Mouse (Mus musculus): Measurements from ENCODE around the gene Nsun7. TPM values are rescaled to one million over a fixed set of nuclear protein-coding genes. Genes with fewer than 3 reads are reported as not detected.
A peak's percentile ranks its signal among the peaks of the same experiment; 100 is the strongest.
"Not testable (repeated sequence)": the region's sequence is repeated elsewhere in the genome, so short reads cannot be mapped to it uniquely, and the experiment has no call there.

Gene Nsun7
- polyA plus RNA-seq, 1 experiment from 2014 or later, result 1.9 TPM

DNA sequence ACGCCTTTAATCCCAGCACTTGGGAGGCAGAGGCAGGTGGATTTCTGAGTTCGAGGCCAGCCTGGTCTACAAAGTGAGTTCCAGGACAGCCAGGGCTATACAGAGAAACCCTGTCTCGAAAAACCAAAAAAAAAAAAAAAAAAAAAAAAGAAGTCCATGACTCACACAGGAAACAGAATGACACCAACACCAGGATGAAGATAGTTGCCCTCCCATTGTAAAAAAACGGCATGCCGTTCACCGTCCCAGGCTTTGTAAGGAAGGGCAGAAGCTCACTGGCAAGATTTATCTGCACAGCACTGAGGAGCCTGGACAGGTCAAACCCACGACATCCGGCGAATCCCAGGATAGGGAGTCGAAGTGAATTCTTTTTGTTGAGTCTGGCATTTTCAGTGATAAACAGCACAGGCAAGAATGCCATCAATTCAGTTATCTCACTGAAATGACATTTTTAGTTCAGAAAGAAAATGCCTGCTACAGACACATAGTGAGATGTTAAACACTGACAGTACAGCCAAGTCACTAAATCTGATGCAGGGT is 13.7 kb upstream of the Nsun7 start:
- no peaks in the 10 kb centered on the region for H3K9me3 ChIP-seq
- no peak overlapping the region for H3K27ac ChIP-seq
- 91% methylated on average over 9 of the region's 10 CpGs for WGBS
- H3K4me3 ChIP-seq (replicated peaks), result no peak overlapping the region
- no peak for ATAC-seq (ENCODE audit: low FRiP score)
- no peaks in the 10 kb centered on the region for H3K36me3 ChIP-seq (replicated peaks)
- no peak overlapping the region for H3K4me2 ChIP-seq
- peaks cover 12% of the 10 kb centered on the region for H3K4me1 ChIP-seq
- no peaks in the 10 kb centered on the region for H3K27me3 ChIP-seq
- no peak overlapping the region for H3K9ac ChIP-seq

DNA sequence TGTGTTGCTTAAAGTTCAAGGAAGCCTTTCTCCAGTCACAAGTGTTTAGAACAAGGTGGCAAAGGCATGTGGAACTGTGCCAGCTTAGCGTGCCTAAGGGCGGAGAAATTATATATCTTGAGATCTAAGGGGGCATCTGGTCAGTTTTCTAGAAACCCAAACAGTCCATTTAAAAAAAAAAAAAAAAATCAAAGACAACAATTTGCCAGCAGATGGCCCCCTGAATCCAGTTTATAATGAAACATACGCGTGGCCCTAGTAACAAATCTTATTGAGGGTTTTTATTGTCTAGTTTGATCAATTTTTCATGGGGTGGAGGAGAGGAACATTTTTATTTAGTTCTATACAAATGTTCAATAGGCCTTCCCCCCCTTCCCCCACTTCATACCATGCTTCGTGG is 6.5 kb upstream of the Nsun7 start:
- no peak overlapping the region for H3K4me3 ChIP-seq (replicated peaks)
- no peak overlapping the region for H3K9ac ChIP-seq
- H3K27me3 ChIP-seq, result no peaks in the 10 kb centered on the region
- no peaks in the 10 kb centered on the region for H3K36me3 ChIP-seq (replicated peaks)
- H3K4me1 ChIP-seq, result no peaks in the 10 kb centered on the region
- no peak overlapping the region for H3K27ac ChIP-seq
- WGBS, result 76% methylated on average over 5 of the region's 5 CpGs
- no peak overlapping the region for H3K4me2 ChIP-seq
- ATAC-seq (ENCODE audit: low FRiP score), result no peak
- no peaks in the 10 kb centered on the region for H3K9me3 ChIP-seq

DNA sequence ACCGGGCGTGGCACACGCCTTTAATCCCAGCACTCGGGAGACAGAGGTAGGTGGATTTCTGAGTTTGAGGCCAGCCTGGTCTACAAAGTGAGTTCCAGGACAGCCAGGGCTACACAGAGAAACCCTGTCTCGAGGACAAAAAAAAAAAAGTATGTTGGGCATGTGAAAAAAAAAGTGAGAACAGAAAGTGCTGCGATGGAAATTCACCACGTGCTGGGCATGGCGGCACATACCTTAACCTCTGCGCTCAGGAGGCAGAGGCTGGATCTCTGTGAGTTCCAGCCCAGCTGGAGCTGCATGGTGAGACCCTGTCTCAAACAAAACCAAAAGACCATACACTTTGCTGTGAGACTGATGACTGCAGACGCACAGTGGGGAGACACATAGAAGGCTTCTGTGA is 4.7 kb upstream of the Nsun7 start:
- Histone ChIP-seq H3K27me3 (no peaks in the 10 kb centered on the region), H3K4me1 (peaks cover 3% of the 10 kb centered on the region), H3K27ac (no peak overlapping the region), H3K36me3 (replicated peaks) (no peaks in the 10 kb centered on the region), H3K9ac (no peak overlapping the region), H3K4me2 (no peak overlapping the region), H3K9me3 (no peaks in the 10 kb centered on the region), H3K4me3 (replicated peaks) (no peak overlapping the region)
- 87% methylated on average over 10 of the region's 10 CpGs for WGBS
- ATAC-seq (ENCODE audit: low FRiP score), result no peak

DNA sequence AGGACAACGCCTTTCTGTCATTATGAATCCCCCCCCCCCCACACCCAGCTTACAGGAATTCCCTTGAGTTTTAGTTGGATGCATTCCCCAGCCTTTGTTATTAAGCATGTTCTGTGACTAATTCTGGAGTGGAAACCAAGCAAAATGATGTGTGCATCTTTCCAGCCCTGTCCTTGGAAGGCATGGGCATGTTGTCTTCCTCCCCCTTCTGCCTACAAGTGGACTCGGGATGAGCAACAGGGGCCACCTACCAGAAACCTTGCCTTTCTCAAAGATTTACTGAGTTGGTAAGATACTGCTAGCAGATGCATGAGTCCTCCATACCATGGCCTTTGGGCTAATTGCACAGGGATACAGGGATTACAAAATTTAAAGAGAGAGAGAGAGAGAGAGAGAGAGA is 697 bp upstream of the Nsun7 start:
- peaks cover 3% of the 10 kb centered on the region for H3K4me1 ChIP-seq
- H3K9ac ChIP-seq, result no peak overlapping the region
- no peak for ATAC-seq (ENCODE audit: low FRiP score)
- H3K36me3 ChIP-seq (replicated peaks), result no peaks in the 10 kb centered on the region
- no peak overlapping the region for H3K27ac ChIP-seq
- no peaks in the 10 kb centered on the region for H3K27me3 ChIP-seq
- no peak overlapping the region for H3K4me2 ChIP-seq
- H3K9me3 ChIP-seq, result no peaks in the 10 kb centered on the region
- H3K4me3 ChIP-seq (replicated peaks), result no peak overlapping the region
- WGBS, result 73% methylated on average over 2 of the region's 2 CpGs

DNA sequence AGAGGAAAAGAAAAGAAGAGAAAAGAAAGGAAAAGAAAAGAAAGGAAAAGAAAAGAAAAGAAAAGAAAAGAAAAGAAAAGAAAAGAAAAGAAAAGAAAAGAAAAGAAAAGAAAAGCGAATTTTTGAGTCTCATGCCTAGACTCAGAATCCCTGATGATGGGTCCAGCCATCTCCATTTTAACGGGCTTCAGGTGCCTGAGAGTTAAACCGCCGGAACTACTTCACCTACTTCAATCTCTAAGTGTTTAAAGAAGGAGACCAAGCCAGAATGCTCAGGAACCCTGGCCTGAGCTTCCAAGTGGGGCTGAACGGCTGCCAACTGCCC is 304 bp upstream of the Nsun7 start:
- H3K27ac ChIP-seq; H3K27me3 ChIP-seq; ATAC-seq (ENCODE audit: low FRiP score); H3K4me1 ChIP-seq; H3K36me3 ChIP-seq (replicated peaks); H3K9me3 ChIP-seq: not testable (repeated sequence)
- H3K4me2 ChIP-seq, result peak overlapping the region; percentile 81
- peak overlapping the region; percentile 78 for H3K9ac ChIP-seq
- H3K4me3 ChIP-seq (replicated peaks), result peak overlapping the region; percentile 69
- WGBS, result 3% methylated on average over 5 of the region's 5 CpGs

DNA sequence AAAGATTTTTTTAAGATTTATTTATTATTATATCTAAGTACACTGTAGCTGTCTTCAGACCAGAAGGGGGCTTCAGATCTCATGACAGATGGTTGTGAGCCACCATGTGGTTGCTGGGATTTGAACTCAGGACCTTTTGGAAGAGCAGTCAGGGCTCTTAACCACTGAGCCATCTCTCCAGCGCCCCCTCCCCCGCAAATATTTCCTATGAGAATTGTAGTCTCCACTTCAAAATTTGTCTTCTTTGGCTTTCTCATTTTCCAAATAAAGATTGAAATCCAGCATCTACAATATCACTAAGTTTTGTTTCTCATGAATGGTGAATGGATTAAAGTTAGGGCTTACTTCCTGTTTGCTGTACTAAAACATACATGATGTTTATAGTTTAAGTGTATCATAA is 2.8 kb downstream of the Nsun7 start:
- Histone ChIP-seq H3K9ac (no peak overlapping the region), H3K4me1 (peaks cover 3% of the 10 kb centered on the region), H3K4me2 (no peak overlapping the region), H3K9me3 (no peaks in the 10 kb centered on the region), H3K27ac (no peak overlapping the region), H3K27me3 (no peaks in the 10 kb centered on the region), H3K4me3 (replicated peaks) (no peak overlapping the region), H3K36me3 (replicated peaks) (no peaks in the 10 kb centered on the region)
- 76% methylated on average over 2 of the region's 2 CpGs for WGBS
- no peak for ATAC-seq (ENCODE audit: low FRiP score)

DNA sequence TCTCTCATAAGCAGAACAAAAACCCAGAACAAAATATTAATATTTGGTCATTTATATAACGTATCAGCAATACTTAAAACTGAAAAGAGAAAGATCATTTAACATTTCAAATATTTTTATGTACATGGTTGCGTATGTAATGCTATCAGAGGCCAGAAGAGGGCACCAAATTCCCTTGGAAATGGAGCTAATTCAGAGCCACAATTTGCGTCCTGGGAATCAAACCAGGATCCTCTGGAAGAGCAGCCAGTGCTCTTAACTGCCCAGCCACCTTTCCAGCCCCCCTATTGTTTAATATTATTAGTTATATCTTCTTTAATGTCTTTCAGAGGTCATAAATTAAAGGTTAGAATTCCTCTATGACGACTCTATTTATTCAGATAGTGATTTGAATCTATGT is 3.7 kb downstream of the Nsun7 start:
- Histone ChIP-seq H3K4me1 (peaks cover 3% of the 10 kb centered on the region), H3K4me2 (no peak overlapping the region), H3K9ac (no peak overlapping the region), H3K27ac (no peak overlapping the region), H3K36me3 (replicated peaks) (no peaks in the 10 kb centered on the region), H3K9me3 (no peaks in the 10 kb centered on the region), H3K4me3 (replicated peaks) (no peak overlapping the region), H3K27me3 (no peaks in the 10 kb centered on the region)
- no peak for ATAC-seq (ENCODE audit: low FRiP score)
- 24% methylated on average over 4 of the region's 4 CpGs for WGBS

DNA sequence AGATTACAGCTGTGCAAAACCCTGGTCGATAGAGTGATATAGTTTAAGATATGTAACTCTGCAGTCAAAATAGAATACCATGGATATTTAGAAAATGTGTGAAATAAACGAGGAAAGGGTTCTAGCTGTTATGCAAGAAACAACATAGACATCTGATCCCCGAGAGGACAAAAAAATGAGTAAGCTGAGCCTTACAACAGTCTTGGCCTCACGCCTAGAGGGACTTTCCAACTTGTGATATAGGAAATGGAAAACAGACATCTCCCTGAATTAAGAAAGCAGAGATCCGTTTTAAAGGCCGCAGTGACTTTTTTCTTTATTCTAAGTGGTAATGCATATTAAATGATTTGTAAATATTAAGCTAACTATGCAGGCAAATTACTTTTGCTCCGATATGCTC is 9.9 kb downstream of the Nsun7 start:
- Histone ChIP-seq H3K27me3 (no peaks in the 10 kb centered on the region), H3K27ac (no peak overlapping the region), H3K36me3 (replicated peaks) (no peaks in the 10 kb centered on the region), H3K4me3 (replicated peaks) (no peak overlapping the region), H3K4me2 (no peak overlapping the region), H3K4me1 (no peaks in the 10 kb centered on the region), H3K9me3 (no peaks in the 10 kb centered on the region), H3K9ac (no peak overlapping the region)
- ATAC-seq (ENCODE audit: low FRiP score), result no peak
- WGBS, result 82% methylated on average over 7 of the region's 7 CpGs

DNA sequence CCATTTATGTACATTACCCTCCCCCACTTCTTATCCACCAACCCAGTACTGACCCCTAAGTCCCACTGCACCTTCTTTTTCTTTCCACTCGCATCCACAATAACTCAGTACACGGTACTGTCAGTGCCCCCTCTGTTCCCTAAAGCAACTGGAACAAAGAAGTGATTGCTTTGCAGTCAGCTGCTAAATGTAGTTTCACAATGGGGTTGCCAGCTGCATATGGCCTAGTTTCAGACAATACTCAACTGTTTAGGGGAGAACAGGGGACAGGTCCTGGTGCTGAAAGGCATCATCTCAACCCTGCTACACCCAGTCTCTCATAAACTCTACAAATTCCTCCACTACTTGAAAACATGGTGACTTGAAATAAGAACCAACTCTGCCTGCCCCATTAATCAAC is 11.4 kb downstream of the Nsun7 start:
- 62% methylated on average over 2 of the region's 2 CpGs for WGBS
- Histone ChIP-seq H3K4me2 (no peak overlapping the region), H3K27me3 (no peaks in the 10 kb centered on the region), H3K4me1 (no peaks in the 10 kb centered on the region), H3K36me3 (replicated peaks) (no peaks in the 10 kb centered on the region), H3K4me3 (replicated peaks) (no peak overlapping the region), H3K27ac (no peak overlapping the region), H3K9me3 (no peaks in the 10 kb centered on the region), H3K9ac (no peak overlapping the region)
- no peak for ATAC-seq (ENCODE audit: low FRiP score)

DNA sequence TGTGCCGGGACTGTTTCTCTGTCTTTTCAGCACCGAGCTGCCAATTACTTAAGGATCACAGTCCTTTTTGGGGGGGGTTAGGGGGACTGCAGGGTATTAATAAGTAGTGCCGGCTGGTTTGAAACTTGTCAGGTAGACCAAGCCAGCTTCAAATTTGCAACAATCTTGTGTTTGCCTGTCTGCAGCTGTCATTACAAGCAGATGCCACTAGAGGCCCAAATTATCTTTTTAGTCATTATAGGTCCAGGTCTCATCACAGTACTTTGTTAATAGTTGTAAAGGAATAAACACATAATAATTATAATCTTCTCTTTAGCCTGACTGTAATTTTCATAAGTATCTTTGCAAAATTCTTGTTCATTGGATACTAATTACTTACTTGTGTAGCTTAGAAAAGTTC is 14.7 kb downstream of the Nsun7 start:
- no peak for ATAC-seq (ENCODE audit: low FRiP score)
- Histone ChIP-seq H3K4me1 (no peaks in the 10 kb centered on the region), H3K27me3 (no peaks in the 10 kb centered on the region), H3K9ac (no peak overlapping the region), H3K27ac (no peak overlapping the region), H3K9me3 (no peaks in the 10 kb centered on the region), H3K4me2 (no peak overlapping the region), H3K36me3 (replicated peaks) (no peaks in the 10 kb centered on the region), H3K4me3 (replicated peaks) (no peak overlapping the region)
- WGBS, result 62% methylated on average over 3 of the region's 3 CpGs

DNA sequence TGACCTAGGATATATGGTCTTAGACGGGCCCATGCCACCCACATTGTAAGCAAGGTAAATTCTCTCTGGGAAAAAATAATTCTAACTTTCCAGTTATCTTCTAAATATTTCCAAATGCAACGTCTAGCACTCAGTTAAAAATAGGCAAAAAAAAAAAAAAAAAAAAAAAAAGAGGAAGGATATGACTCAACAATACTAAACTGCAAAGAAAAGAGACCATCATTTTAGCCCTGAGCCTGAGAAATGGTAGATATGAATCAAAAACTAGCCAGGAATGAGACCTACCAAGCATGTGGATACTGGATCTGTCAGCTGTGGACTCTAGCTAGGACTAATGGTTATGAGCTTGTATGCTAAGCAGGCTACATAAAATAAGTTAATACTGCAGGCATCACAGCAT is 20.0 kb downstream of the Nsun7 start:
- Histone ChIP-seq H3K4me2 (no peak overlapping the region), H3K4me1 (no peaks in the 10 kb centered on the region), H3K9me3 (no peaks in the 10 kb centered on the region), H3K9ac (no peak overlapping the region), H3K27ac (no peak overlapping the region), H3K4me3 (replicated peaks) (no peak overlapping the region), H3K36me3 (replicated peaks) (no peaks in the 10 kb centered on the region), H3K27me3 (no peaks in the 10 kb centered on the region)
- 85% methylated on average over 2 of the region's 2 CpGs for WGBS
- ATAC-seq (ENCODE audit: low FRiP score), result no peak

DNA sequence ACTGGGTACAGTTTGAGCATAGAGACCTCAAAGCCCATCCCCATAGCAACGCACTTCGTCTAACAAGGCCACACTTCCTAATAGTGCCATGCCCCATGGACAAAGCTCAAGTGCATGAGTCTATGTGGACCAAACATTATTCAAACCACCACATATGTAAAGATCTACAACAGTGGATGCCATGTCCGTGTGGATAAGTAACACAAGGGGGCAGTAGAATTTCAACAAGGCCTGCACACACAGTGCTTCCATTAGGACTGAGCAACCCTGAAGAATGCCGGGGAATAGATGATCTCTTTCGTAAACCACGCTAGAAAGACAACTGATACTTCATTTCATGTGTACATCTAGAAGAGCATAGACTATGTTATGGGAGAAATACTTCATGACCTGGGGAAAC is 21.0 kb downstream of the Nsun7 start:
- ATAC-seq (ENCODE audit: low FRiP score), result no peak

DNA sequence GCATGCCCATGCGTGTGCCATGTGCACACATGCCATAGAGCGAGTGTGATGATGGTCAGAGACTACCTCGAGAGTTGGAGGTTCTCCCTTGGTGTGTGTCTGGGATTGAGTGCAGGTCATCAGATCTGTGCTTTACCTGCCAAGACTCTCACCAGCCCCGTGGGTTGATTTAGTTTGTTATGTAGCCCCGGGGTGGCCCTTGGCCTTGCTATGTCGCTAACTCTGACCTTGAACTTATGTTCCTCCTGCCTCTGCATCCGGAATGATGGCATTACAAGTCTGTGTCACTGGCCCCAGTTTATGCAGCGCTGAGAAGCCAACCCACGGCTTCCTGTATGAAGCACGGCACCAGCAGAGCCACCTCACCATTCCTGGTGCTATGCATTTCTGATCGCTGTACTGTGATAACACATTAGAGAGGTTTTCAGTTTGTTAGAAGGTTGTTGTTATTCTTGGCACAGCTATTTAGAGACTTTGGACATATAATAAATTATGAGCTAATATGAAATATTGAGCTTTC is 34.5 kb downstream of the Nsun7 start:
- Histone ChIP-seq H3K36me3 (replicated peaks) (no peaks in the 10 kb centered on the region), H3K27me3 (no peaks in the 10 kb centered on the region), H3K4me2 (no peak overlapping the region), H3K4me1 (no peaks in the 10 kb centered on the region), H3K4me3 (replicated peaks) (no peak overlapping the region), H3K9me3 (0 out of 2 replicates have a peak, but pooled peaks cover 3% of the 10 kb centered on the region), H3K27ac (no peak overlapping the region), H3K9ac (no peak overlapping the region)
- 91% methylated on average over 11 of the region's 11 CpGs for WGBS
- no peak for ATAC-seq (ENCODE audit: low FRiP score)

More for the DNA sequence above, 21.0 kb downstream of the Nsun7 start:
- Histone ChIP-seq H3K9ac (no peak overlapping the region), H3K27ac (no peak overlapping the region), H3K27me3 (no peaks in the 10 kb centered on the region), H3K36me3 (replicated peaks) (no peaks in the 10 kb centered on the region), H3K4me2 (no peak overlapping the region), H3K9me3 (no peaks in the 10 kb centered on the region), H3K4me3 (replicated peaks) (no peak overlapping the region), H3K4me1 (no peaks in the 10 kb centered on the region)
- 79% methylated on average over 6 of the region's 6 CpGs for WGBS

Measured in forebrain, embryonic 12.5 days (tissue).